Mouse (Mus musculus): Measurements from ENCODE around the gene Col25a1.

Col25a1 gene

GRCm38 (mm10) chr3:130131201-130131600, at the start of gene Col25a1:
Col25a1 (plus strand) TSS chr3:130131501.
- DNase-seq, result no peak

DNA sequence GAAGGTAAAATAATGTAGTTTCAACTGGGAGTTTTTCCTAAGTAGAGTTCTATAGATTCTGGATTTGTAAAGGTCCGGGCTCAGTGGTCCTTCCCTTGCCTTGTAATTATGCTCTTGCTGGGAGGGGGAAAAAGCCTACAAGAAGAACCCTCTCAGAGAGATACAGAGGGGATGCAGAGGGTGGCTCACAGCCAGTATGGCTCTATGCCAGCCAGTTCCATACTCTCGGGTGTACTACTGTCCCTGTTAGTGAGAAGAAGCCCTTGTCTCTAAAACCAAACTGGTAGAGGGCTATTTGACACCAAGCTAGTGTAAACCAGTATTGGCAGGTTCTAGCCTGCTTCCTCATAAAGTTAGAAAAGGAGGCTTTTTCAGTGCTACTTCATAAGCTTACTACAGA, 48.0 kb upstream of the Col25a1 start:
- DNase-seq, result no peak

DNA sequence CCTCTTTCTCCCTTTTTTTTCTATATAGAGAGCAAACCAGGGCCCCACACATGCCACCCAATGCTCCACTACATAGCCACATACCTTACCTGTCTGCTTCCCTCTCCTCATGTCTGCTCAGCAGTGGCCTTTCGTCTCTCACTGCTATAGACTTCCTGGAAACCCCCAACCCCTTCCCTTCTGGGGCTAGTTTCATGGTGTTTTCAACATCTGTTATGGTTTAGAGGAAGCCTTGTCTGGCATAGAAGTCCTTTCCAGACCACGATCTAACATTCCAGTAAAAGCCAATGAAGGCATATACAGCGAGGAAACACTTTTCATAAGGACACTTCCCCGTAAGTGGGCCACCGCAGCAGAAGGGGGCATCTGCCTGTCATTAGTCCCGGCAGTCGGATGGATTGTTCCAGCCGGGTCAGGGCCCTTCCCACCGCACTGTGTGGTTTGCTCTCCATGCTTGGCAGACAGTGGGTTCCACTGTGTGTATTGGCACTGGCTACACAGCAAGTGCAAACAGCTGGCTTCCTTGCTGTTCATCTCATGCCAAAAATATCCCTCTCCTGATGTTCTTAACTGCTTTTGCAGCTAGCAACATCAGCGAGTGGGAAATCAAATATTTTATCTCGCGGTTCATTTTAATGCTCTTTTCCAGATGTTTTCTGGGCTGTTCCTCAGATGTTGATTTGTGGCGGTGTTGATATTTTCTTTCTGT, 44.8 kb upstream of the Col25a1 start:
- no peak for DNase-seq

GRCm38 (mm10) chr3:130087466-130087865, 43.8 kb upstream of the Col25a1 start:
- no peak for DNase-seq

GRCm38 (mm10) chr3:130088654-130089053, 42.6 kb upstream of the Col25a1 start:
- DNase-seq, result no peak

- DNase-seq, result no peak
Measured at GRCm38 (mm10) chr3:130090460-130090859, 40.8 kb upstream of the Col25a1 start.

DNA sequence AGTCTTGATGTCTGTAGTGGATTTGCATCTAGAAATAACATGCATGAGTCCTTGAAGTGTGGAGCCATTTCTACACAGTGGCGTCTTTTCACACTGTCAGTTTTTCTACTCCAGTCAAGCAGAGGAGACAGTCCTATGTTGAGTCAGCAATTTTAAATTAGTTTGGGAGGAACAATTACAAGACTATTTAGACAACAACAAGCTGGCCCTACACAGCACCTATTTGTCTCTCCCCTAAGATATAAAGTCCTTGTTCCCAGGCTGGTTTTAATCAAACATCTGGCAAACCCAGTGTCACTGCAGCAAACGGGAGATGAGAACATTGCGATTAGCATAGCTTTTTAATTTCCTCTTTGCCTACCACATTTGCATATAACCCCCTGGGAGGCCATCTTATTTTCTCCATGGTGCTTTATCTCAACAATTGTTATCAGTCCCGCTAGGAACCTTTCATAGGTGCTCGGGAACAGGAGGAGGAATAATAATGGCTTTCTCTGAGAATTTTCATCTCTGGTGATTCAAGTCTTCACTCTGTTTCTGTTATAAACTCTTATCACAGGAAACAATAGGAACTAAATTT, 37.1 kb upstream of the Col25a1 start:
- DNase-seq, result no peak

GRCm38 (mm10) chr3:130095160-130095781, 36.0 kb upstream of the Col25a1 start:
- DNase-seq, result no peak

GRCm38 (mm10) chr3:130103486-130103885, 27.8 kb upstream of the Col25a1 start:
- no peak for DNase-seq

DNA sequence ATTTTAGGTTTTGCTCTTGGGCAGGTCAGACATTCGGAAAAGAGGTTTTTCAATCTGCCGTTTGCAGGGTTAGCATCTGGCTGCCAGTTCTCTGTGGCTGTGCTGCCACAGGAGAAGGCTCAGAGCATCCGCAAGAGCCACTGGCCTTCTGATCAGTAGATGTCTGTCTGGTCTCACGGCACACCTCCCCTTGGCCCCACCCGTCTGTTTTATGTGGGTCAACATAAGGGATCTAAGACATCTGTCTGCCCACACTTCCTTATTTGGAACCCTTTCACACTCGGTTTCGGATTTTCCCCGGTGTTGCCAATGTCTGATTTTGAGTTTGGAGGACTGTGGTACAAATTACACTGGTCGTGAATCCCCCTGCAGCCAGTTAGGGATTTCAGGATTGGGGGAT, 26.8 kb upstream of the Col25a1 start:
- no peak for DNase-seq

DNA sequence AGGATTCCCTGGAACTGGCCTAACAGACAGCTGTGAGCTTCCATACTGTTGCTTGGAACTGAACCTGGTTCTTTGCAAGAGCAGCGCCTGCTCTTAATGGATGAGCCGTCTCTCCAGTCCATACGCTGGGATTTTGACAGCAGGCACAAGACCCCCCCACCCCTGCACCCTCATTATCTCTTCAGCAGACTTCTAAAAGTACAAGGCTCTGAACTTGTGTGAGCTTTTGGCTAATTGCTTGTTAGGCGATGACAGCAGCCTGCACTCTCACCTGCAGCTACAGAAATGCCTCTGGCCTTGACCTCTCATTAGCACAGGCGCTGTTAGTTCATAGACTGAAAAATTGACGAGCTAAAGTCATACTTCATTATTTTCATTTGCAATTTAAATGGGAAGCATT, 14.4 kb upstream of the Col25a1 start:
- no peak for DNase-seq

- DNase-seq, result no peak
Measured at GRCm38 (mm10) chr3:130127840-130128239, 3.5 kb upstream of the Col25a1 start.

DNA sequence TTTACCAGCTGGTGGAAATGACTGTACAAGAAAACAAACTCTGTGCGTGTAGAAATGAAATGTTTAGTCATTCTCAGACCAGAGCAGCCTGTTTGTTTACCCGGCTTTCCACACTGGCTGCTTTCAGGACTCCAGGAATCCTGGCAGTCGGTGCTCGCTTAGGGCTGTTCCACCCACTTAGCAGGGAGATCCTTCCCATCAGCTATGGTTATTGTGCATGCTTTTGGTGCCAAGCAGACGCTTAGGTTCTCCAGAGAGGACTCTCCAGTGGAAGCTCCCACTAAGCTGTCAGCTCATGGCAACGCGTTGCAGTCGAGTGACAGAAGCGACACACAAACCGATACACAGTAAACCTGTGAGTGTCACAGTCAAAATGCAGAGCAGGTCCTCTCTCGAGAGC, 2.7 kb upstream of the Col25a1 start:
- no peak for DNase-seq

GRCm38 (mm10) chr3:130129635-130130206, 1.6 kb upstream of the Col25a1 start:
- DNase-seq, result no peak

DNA sequence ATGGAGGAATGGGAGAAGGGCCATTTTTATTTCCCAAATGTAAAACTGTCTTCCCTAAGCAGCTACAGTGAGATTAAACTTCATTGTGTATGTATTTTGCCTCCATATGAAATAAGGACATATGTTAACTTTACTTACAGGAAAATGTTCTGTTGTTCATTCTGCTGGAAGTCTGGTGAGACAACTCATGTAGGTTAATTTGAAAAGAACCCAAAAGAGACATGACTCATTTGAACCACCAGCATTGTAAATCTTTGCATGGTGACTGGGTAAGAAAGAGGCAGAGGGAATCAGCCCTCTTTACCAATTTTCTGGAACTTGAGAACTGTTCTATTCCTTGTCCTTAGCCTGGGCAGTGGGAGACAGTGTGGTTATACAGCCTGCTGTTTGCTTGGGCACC, 5.9 kb downstream of the Col25a1 start:
- DNase-seq, result no peak

- DNase-seq, result no peak
Measured at GRCm38 (mm10) chr3:130137640-130138039, 6.3 kb downstream of the Col25a1 start.

DNA sequence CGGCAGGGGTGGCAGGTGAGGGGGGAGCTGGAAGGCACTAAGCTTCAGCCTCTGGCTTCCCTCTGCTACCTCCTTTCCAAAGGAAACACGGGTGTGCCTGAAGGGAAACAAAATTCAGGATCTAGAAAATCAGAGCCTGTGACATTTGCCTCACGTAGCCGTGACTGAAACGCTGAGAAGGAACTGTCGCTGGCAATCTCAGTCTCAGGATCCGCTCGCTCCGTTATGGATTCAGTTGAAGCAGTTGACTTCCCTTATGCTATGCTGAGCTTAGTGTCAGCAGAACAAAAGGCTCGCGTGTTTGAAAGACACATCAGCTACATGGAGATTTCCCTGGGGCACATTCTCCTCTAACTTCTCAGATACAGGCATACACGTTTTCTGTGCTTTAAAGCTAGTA, 14.6 kb downstream of the Col25a1 start:
- DNase-seq, result no peak

GRCm38 (mm10) chr3:130147827-130148226, 16.5 kb downstream of the Col25a1 start:
- DNase-seq, result no peak

GRCm38 (mm10) chr3:130149180-130149579, 17.9 kb downstream of the Col25a1 start:
- no peak for DNase-seq

GRCm38 (mm10) chr3:130153117-130153516, 21.8 kb downstream of the Col25a1 start:
- no peak for DNase-seq

- DNase-seq, result no peak
Measured at GRCm38 (mm10) chr3:130157551-130157950, 26.2 kb downstream of the Col25a1 start.

DNA sequence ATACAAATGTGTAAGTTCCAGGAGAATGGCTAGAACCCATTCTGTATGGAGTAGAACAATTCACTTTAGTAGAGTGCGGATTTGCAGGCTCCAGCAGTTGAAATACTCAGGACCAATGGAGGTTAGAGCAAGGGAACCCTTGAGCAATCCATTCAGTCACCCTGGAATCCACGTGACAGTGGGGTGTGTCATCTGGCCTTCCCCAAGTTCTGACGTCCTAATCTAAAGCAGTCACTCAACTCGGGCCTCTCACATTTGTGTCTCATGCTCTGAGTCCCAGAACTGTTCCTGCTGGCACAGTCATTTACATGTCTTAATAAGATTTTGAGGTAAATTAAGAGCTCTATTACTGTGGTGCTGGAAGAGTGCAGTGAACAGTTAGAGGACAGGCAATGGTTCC, 28.6 kb downstream of the Col25a1 start:
- DNase-seq, result no peak

GRCm38 (mm10) chr3:130160902-130161301, 29.6 kb downstream of the Col25a1 start:
- DNase-seq, result no peak

DNA sequence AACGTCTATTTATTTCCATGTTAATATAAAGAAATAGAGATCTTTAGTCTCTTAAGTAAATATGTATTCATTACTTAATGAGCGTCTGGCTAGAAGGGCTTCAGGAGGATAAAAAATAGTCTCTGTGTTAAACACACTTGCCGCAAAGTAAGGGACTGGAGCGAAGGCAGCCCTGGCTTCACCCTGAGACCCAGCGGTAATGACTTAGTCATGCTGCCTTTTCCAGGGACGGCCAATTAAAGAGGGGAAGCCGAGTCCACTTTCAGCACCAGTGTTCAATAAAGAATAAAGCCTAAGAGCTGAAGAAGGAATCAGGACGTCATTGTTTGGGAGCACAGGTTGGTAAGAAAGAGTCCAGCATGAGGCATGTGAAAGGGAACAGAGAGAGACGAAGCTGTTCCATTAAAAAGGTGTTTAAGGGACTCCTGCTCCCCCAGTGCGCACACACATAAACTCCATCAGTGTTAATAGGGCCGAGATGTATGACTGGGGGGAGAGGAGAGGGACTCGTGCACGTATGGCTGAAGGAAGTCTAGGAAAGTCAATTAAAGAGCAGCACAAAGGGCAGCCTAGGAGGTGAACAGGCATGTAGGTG, 30.1 kb downstream of the Col25a1 start:
- DNase-seq, result no peak

Data from cerebellum, adult 11 months (tissue).